Mouse (Mus musculus) stomach, embryonic 15.5 days (tissue): Measurements from ENCODE around the gene Tmem44. TPM values are rescaled to one million over a fixed set of nuclear protein-coding genes. Genes with fewer than 3 reads are reported as not detected.
A peak's percentile ranks its signal among the peaks of the same experiment; 100 is the strongest.

Experiments
- ATAC-seq: fragments of 200-750 bp; cut with Nextera tagmentation; 2 replicates; pipeline ENCODE4 v1.8.0; 2017; ENCODE audit warnings: low read depth, moderate number of reproducible peaks, moderate TSS enrichment; ENCODE audit not compliant: insufficient read depth, low FRiP score
- H3K27ac ChIP-seq: fragments of 300-500 bp; sonication (generic); 2 replicates; pipeline ENCODE4 v1.5.1; 2015; ENCODE audit warnings: mild to moderate bottlenecking, inconsistent platforms
- H3K27me3 ChIP-seq: fragments of 300-500 bp; sonication (generic); replicated peaks from 2 replicates; pipeline ENCODE4 v1.6.1; 2015; ENCODE audit warnings: inconsistent platforms
- H3K36me3 ChIP-seq: fragments of 300-500 bp; sonication (generic); 2 replicates; pipeline ENCODE4 v1.6.1; 2015; ENCODE audit warnings: inconsistent platforms
- H3K4me1 ChIP-seq: fragments of 300-500 bp; sonication (generic); 2 replicates; pipeline ENCODE4 v1.6.1; 2015; ENCODE audit warnings: inconsistent platforms
- H3K4me2 ChIP-seq: fragments of 300-500 bp; sonication (generic); 2 replicates; pipeline ENCODE4 v1.6.1; 2015; ENCODE audit warnings: mild to moderate bottlenecking, inconsistent platforms
- H3K4me3 ChIP-seq: fragments of 300-500 bp; sonication (generic); replicated peaks from 2 replicates; pipeline ENCODE4 v1.5.1; 2015; ENCODE audit warnings: inconsistent platforms
- H3K9ac ChIP-seq: fragments of 300-500 bp; sonication (generic); 2 replicates; pipeline ENCODE4 v1.6.1; 2015; ENCODE audit warnings: inconsistent platforms
- H3K9me3 ChIP-seq: fragments of 300-500 bp; sonication (generic); 2 replicates; pipeline ENCODE4 v1.6.1; 2016; ENCODE audit warnings: inconsistent platforms
- WGBS: fragments of 180-500 bp; shearing (Covaris S2); methylation state at CpG from one replicate; pipeline ENCODE4 v1.1.7; 2015; 5-methylcytosine and 5-hydroxymethylcytosine counted together
- polyA plus RNA-seq: library from polyadenylated mRNA; unstranded; fragments of >200 nt; fragmentation: Nextera tagmentation; extraction: Ambion mirVana; gene quantifications from 2 replicates; pipeline ENCODE4 v1.2.1, GENCODE M21; 2015

Tmem44 gene
- polyA plus RNA-seq, 1 experiment from 2014 or later = 11.7 TPM

GRCm38 (mm10) chr16:30512375-30513049 lies 38.1 kb downstream of the Tmem44 start:
- Histone ChIP-seq H3K4me2 (no peak overlapping the region), H3K4me3 (no peak overlapping the region), H3K27me3 (no peaks in the 10 kb centered on the region), H3K9ac (no peak overlapping the region), H3K9me3 (no peaks in the 10 kb centered on the region), H3K27ac (peak overlapping the region; percentile 54), H3K36me3 (no peaks in the 10 kb centered on the region), H3K4me1 (peaks cover 23% of the 10 kb centered on the region; the same call in 1 of the 2 replicates)
- peak; percentile 11; the same call in 1 of the 2 replicates for ATAC-seq
- 31% methylated on average over 8 of the region's 8 CpGs for WGBS

GRCm38 (mm10) chr16:30511563-30512340 lies 38.9 kb downstream of the Tmem44 start:
- no peaks in the 10 kb centered on the region for H3K9me3 ChIP-seq
- no peak for ATAC-seq
- H3K27ac ChIP-seq = peak overlapping the region; percentile 54
- H3K4me2 ChIP-seq = peak overlapping the region; percentile 72
- no peaks in the 10 kb centered on the region for H3K36me3 ChIP-seq
- 73% methylated on average over 13 of the region's 13 CpGs for WGBS
- H3K4me3 ChIP-seq = peak overlapping the region; percentile 70
- H3K4me1 ChIP-seq = peaks cover 22% of the 10 kb centered on the region
- H3K27me3 ChIP-seq = no peaks in the 10 kb centered on the region
- no peak overlapping the region; the same call in 1 of the 2 replicates for H3K9ac ChIP-seq

- ATAC-seq = peak; percentile 84
Measured at GRCm38 (mm10) chr16:30510504-30511451, 39.9 kb downstream of the Tmem44 start.

GRCm38 (mm10) chr16:30510091-30510490 lies 40.6 kb downstream of the Tmem44 start:
- Histone ChIP-seq H3K36me3 (no peaks in the 10 kb centered on the region), H3K4me2 (peak overlapping the region; percentile 72), H3K27ac (peak overlapping the region; percentile 93; the same call in 1 of the 2 replicates), H3K9me3 (no peaks in the 10 kb centered on the region), H3K4me1 (peaks cover 25% of the 10 kb centered on the region), H3K9ac (no peak overlapping the region), H3K4me3 (peak overlapping the region; percentile 70), H3K27me3 (no peaks in the 10 kb centered on the region)
- WGBS = 35% methylated on average over 9 of the region's 9 CpGs
- no peak for ATAC-seq

More at GRCm38 (mm10) chr16:30510504-30511451, 39.9 kb downstream of the Tmem44 start:
- no peaks in the 10 kb centered on the region for H3K36me3 ChIP-seq
- peak overlapping the region; percentile 70 for H3K4me3 ChIP-seq
- 3% methylated on average over 44 of the region's 44 CpGs for WGBS
- H3K9me3 ChIP-seq = no peaks in the 10 kb centered on the region
- H3K27ac ChIP-seq = peak overlapping the region; percentile 93
- peaks cover 22% of the 10 kb centered on the region for H3K4me1 ChIP-seq
- H3K27me3 ChIP-seq = no peaks in the 10 kb centered on the region
- peak overlapping the region; percentile 72 for H3K4me2 ChIP-seq
- H3K9ac ChIP-seq = peak overlapping the region; percentile 64; the same call in 1 of the 2 replicates

GRCm38 (mm10) chr16:30509340-30509739 lies 41.3 kb downstream of the Tmem44 start:
- no peaks in the 10 kb centered on the region for H3K9me3 ChIP-seq
- 86% methylated on average over 12 of the region's 12 CpGs for WGBS
- H3K4me1 ChIP-seq = peaks cover 25% of the 10 kb centered on the region
- H3K4me2 ChIP-seq = no peak overlapping the region
- no peak overlapping the region for H3K9ac ChIP-seq
- H3K27ac ChIP-seq = no peak overlapping the region
- no peaks in the 10 kb centered on the region for H3K27me3 ChIP-seq
- no peak overlapping the region for H3K4me3 ChIP-seq
- H3K36me3 ChIP-seq = no peaks in the 10 kb centered on the region
- no peak for ATAC-seq

GRCm38 (mm10) chr16:30508738-30509137 lies 41.9 kb downstream of the Tmem44 start:
- Histone ChIP-seq H3K27me3 (no peaks in the 10 kb centered on the region), H3K4me2 (no peak overlapping the region), H3K9me3 (no peaks in the 10 kb centered on the region), H3K36me3 (no peaks in the 10 kb centered on the region), H3K4me1 (peaks cover 25% of the 10 kb centered on the region), H3K4me3 (no peak overlapping the region), H3K27ac (no peak overlapping the region), H3K9ac (no peak overlapping the region)
- 90% methylated on average over 9 of the region's 9 CpGs for WGBS
- no peak for ATAC-seq

GRCm38 (mm10) chr16:30507120-30507519 lies 43.5 kb downstream of the Tmem44 start:
- Histone ChIP-seq H3K9me3 (no peaks in the 10 kb centered on the region), H3K36me3 (no peaks in the 10 kb centered on the region), H3K4me3 (no peak overlapping the region), H3K27ac (no peak overlapping the region), H3K9ac (no peak overlapping the region), H3K4me2 (no peak overlapping the region), H3K4me1 (peaks cover 21% of the 10 kb centered on the region), H3K27me3 (no peaks in the 10 kb centered on the region)
- WGBS = 46% methylated on average over 10 of the region's 10 CpGs
- ATAC-seq = no peak

- no peak for ATAC-seq
- Histone ChIP-seq H3K4me2 (no peak overlapping the region), H3K27me3 (no peaks in the 10 kb centered on the region), H3K9ac (no peak overlapping the region), H3K27ac (no peak overlapping the region), H3K9me3 (no peaks in the 10 kb centered on the region), H3K4me3 (no peak overlapping the region), H3K4me1 (peaks cover 14% of the 10 kb centered on the region), H3K36me3 (no peaks in the 10 kb centered on the region)
- 76% methylated on average over 11 of the region's 11 CpGs for WGBS
Measured at GRCm38 (mm10) chr16:30505311-30506031, 45.2 kb downstream of the Tmem44 start.

GRCm38 (mm10) chr16:30504856-30505255 lies 45.8 kb downstream of the Tmem44 start:
- no peaks in the 10 kb centered on the region for H3K9me3 ChIP-seq
- no peak overlapping the region for H3K27ac ChIP-seq
- no peaks in the 10 kb centered on the region for H3K27me3 ChIP-seq
- no peak overlapping the region for H3K4me2 ChIP-seq
- H3K4me1 ChIP-seq = peaks cover 14% of the 10 kb centered on the region
- H3K4me3 ChIP-seq = no peak overlapping the region
- H3K9ac ChIP-seq = no peak overlapping the region
- no peak for ATAC-seq
- WGBS = 75% methylated on average over 4 of the region's 4 CpGs
- H3K36me3 ChIP-seq = no peaks in the 10 kb centered on the region

- WGBS = 17% methylated on average over 15 of the region's 15 CpGs
Measured at GRCm38 (mm10) chr16:30503958-30504357, 46.7 kb downstream of the Tmem44 start.

More at GRCm38 (mm10) chr16:30503958-30504357, 46.7 kb downstream of the Tmem44 start:
- H3K27me3 ChIP-seq = no peaks in the 10 kb centered on the region
- peaks cover 19% of the 10 kb centered on the region for H3K4me1 ChIP-seq
- ATAC-seq = no peak
- no peaks in the 10 kb centered on the region for H3K36me3 ChIP-seq
- H3K9ac ChIP-seq = no peak overlapping the region
- H3K4me2 ChIP-seq = no peak overlapping the region
- no peaks in the 10 kb centered on the region for H3K9me3 ChIP-seq
- no peak overlapping the region for H3K27ac ChIP-seq
- no peak overlapping the region for H3K4me3 ChIP-seq
